Mouse (Mus musculus): ENCODE measurements around the gene Clasp1. TPM values are rescaled to one million over a fixed set of nuclear protein-coding genes. Genes with fewer than 3 reads are reported as not detected.

Clasp1 gene
- total RNA-seq (2017) = 56.7 and 66.0 TPM in 2 replicates

DNA sequence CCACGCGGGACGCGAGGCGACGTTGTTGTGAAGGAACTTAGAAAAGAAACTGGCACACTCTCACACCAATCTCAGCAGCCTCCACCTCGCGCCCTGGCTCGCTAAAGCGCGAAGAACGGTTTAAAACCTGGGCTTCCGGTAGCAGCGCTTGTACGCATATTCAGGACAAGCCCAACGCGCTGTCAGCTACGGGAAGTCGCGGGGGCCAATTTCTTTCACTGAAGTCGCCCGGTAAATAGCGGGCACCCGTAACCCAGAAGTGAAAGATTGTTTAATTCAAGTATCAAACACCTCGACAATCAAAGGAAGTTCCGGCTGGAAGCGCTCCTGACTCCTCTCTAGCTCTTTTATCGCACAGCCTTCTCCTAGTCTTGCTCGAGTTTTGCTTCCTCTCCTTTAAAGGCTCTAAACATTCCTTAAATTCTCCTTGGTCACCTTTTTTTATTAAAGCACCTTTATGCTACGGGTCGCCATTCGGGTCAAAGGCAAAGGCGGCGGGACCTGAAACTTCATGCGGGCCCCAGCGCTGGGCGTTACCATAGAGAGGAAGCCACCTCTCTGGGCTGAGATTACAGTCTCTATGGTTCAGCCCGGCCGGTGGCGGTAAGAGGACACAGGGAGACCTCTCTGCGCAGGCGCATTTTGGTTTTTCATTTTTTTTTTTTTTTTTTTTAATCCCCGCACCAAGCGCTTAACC is at the start of gene Clasp1:
Gene Clasp1, plus strand, starts transcription at position 302 of the 697 bp plus-strand sequence.
- peak; percentile 93 to 94 for ATAC-seq (replicated peaks in 1 of 2; ENCODE audit: insufficient read depth in 1 of 2, low FRiP score in 2 of 2, low TSS enrichment in 1 of 2, low read depth in 1 of 2, poor library complexity in 2 of 2, severe bottlenecking in 2 of 2)

DNA sequence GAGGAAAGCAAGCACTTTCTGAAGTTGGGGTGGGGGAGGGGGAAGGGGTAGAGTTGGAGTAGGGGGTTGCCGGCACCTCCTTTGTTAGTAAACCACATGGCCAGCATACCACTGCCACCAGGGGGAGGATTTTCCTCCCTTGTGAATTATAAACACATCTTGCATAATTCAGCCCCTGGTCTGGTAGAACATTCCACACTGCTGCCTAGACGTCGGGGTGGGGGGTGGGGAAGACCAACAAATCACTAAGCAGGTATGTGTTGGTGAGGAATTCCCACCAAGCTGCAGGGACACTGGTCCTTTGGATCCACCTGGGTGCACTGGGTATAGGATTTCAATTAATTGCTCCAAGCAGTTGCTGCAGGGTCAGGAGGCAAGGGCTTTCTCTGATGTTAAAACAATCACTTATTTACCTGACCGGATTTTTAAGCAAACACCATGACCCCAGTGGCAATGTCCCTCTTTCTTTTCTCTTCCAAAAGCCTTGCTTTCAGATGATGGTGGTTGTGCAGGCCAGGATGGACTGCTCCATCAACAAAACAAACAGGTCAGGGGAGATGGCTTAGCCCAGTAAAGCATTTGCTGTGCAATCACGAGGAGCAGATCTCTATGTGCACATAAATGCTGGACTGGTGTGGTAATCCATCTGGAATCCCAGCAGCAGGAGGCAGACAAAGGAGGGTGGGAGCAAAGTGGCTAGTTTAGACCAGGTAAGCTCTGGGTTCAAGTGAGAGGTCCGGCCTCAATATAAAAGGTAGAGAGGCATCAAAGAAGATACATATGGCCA is 45.0 kb upstream of the Clasp1 start:
- ATAC-seq (replicated peaks in 1 of 2; ENCODE audit: insufficient read depth in 1 of 2, low FRiP score in 2 of 2, low TSS enrichment in 1 of 2, low read depth in 1 of 2, poor library complexity in 2 of 2, severe bottlenecking in 2 of 2) = no peak

DNA sequence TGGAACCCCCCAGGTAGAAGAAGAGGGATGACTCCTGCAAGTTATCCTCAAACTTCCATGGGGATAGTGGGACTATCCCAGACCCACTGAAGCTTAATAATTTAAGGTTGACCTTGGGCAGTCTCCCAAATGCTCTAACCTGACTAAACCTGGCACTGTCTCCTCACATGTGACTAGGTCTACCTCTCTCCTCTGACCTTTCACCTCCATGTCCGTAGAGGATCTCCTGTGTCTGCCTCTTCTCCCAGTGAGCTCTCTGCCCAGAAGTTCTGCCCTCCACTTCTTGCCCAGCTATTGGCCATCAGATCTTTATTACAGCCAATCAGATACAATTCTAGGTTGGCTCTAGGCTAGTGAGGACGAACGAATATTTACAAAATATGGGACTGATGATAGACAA is 38.9 kb upstream of the Clasp1 start:
- no peak for ATAC-seq (replicated peaks in 1 of 2; ENCODE audit: insufficient read depth in 1 of 2, low FRiP score in 2 of 2, low TSS enrichment in 1 of 2, low read depth in 1 of 2, poor library complexity in 2 of 2, severe bottlenecking in 2 of 2)

DNA sequence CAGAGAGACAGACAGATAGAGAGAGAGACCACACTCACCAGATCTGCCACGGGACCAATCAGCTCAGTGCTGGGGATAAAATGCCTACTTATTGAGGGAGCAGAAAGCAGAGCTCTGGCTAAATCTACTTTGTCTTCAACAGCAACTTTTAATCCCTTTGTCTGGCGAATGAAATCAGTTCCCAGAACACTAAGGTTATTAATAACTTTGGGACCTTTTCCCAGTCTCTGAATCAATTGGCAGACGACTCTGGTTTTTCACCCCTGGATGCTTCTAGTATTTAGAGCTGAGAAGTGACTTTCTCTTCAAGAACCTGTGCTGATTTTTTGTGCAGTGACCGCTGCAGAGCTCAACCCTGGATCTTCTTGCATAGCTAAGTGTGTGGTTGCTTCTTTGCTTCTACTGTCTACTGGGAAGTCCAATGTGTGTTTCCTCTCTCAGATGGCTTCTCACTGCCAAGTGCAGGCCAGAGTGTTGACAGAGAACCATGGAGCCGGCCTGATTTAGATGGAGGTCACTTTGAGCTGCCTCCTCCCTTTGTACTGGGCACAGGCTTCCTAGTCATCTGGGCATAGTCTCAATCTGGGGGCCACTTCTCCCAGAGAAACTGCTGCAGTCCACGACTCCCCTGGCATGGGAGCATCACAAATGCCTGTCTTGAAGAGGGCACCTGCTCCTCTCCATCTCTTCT is 29.6 kb upstream of the Clasp1 start:
- ATAC-seq (replicated peaks in 1 of 2; ENCODE audit: insufficient read depth in 1 of 2, low FRiP score in 2 of 2, low TSS enrichment in 1 of 2, low read depth in 1 of 2, poor library complexity in 2 of 2, severe bottlenecking in 2 of 2) = no peak

DNA sequence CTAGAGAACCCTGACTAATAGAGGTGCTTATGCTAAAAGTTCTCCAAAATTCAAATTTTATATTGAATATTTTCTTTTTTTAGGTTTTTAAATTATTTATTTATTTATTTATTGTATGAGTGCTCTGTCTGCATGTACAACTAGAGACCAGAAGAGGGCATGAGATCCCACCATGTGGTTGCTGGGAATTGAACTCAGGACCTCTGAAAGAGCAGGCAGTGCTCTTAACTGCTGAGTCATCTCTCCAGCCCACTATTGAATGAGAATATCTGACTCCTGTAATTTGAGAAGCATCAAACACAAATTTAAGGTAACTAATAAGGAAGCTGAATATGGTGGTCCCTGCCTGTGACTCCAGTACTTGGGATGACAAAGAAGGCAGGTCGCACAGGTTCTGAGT is 20.9 kb upstream of the Clasp1 start:
- ATAC-seq (replicated peaks in 1 of 2; ENCODE audit: insufficient read depth in 1 of 2, low FRiP score in 2 of 2, low TSS enrichment in 1 of 2, low read depth in 1 of 2, poor library complexity in 2 of 2, severe bottlenecking in 2 of 2) = peak; percentile 29 to 32; a peak in 1 of 4 replicates

DNA sequence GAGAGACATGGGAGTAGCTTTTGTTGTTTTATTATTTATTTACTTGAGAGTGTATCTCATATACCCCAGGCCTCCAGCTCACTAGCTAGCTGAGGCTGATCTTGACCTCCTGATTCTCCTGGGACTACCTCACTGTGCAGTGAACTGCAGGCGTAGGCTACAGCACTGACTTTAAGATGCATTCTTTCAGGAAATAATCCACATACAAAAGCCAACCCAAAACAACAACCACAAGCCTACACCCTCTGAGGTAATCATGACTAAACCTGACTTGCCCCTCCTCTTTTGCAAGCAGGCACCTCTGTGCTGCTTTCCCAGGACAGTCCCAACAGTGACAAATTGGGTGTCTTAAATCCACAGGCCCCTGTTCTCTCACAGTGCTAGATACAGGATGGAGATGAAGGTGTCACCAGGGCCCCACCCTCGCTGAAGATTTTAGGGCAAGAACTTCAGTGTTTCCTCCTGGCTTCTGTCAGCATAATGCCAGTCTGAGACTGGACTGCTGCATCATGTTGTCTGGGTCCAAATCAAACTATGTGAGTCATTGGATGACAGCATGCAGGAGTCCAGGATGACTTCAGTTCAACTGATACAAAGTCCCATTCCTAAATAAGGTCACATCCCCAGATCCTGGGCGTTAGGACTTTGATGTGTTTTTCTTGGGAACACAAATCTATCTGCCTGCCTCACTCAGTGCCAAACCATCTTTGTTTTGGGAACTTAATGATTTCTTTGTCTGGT is 20.0 kb upstream of the Clasp1 start:
- ATAC-seq (replicated peaks in 1 of 2; ENCODE audit: insufficient read depth in 1 of 2, low FRiP score in 2 of 2, low TSS enrichment in 1 of 2, low read depth in 1 of 2, poor library complexity in 2 of 2, severe bottlenecking in 2 of 2) = no peak

DNA sequence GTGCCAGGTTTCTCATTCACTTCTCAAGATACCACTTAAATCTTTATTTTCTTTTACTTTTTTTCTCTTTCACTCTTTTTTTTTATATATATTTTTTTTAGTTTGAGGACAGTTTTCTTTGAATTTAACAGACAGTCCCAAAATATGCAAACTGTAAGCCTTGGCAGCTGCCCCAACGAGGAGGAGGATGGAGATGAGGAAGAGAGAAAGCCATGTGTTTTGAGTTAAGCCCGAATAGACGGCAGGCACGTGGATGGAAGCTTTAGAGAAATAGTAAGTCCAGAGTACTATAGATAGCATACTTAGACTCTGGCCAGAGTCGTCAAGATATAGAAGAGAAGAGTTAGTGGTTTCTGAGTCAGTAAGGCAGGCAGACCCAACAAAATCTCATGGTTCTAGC is 11.1 kb upstream of the Clasp1 start:
- no peak for ATAC-seq (replicated peaks in 1 of 2; ENCODE audit: insufficient read depth in 1 of 2, low FRiP score in 2 of 2, low TSS enrichment in 1 of 2, low read depth in 1 of 2, poor library complexity in 2 of 2, severe bottlenecking in 2 of 2)

DNA sequence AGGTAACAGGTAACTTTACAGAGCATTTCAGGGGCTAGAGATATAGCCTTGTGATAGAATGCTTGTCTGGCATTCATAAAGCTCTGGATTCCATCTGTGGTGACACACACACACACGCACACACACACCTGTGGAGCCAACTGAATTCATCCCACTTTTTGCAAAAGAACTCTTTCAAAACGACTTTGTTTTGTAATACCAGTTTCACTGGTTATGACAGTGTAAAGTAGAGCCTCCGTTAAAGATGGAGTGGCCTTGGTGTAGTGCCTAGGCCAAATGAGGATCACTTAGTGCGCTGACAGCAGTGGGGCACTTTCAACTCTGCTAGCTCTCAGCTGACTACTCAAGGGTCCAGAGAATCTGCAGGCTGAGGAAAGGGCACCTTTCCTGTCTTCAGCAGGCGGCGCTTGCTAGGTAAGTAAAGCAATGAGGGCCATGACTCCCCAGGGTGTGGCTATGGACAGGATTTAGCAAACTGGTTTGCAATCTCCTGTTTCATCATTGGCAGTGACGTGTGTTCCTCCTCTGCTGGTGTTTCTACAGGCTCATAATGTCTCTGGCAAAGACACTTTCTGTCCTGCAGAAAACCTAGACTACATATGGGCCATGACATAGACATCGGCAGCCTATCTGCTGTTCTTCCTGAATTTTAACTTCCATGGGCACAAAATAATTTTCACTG is 8.6 kb upstream of the Clasp1 start:
- peak; percentile 65 to 90; a peak in 3 of 4 replicates for ATAC-seq (replicated peaks in 1 of 2; ENCODE audit: insufficient read depth in 1 of 2, low FRiP score in 2 of 2, low TSS enrichment in 1 of 2, low read depth in 1 of 2, poor library complexity in 2 of 2, severe bottlenecking in 2 of 2)

DNA sequence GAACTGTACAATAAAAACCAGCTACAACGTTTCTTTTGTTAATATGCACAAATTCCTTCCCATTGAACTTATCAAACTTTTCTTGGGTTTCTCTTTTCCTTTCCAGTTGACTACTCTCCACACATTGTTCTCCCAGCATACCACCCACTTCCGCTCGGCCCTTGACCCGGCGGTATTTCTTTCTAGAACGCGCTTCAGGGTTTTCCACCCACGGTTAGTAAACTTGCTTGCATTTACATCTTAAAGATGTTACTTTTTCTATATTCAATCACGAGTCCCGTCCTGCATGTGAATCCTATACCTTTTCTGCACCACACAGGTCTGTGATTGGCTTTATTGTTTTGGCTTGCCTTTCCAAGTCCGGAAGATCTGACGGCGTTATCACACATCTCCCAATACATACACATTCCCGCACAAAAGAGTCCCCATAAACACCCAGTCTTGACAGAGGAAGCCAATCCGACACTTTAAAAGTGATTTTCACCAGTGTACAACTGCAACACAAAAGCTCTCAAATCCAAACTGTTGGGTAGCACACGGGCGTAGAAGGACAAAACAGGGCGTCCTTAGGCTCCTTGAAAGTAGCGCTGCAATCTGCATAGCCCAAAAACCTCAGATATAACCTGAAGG is 616 bp upstream of the Clasp1 start:
- peak; percentile 2 to 50; a peak in 3 of 4 replicates for ATAC-seq (replicated peaks in 1 of 2; ENCODE audit: insufficient read depth in 1 of 2, low FRiP score in 2 of 2, low TSS enrichment in 1 of 2, low read depth in 1 of 2, poor library complexity in 2 of 2, severe bottlenecking in 2 of 2)

DNA sequence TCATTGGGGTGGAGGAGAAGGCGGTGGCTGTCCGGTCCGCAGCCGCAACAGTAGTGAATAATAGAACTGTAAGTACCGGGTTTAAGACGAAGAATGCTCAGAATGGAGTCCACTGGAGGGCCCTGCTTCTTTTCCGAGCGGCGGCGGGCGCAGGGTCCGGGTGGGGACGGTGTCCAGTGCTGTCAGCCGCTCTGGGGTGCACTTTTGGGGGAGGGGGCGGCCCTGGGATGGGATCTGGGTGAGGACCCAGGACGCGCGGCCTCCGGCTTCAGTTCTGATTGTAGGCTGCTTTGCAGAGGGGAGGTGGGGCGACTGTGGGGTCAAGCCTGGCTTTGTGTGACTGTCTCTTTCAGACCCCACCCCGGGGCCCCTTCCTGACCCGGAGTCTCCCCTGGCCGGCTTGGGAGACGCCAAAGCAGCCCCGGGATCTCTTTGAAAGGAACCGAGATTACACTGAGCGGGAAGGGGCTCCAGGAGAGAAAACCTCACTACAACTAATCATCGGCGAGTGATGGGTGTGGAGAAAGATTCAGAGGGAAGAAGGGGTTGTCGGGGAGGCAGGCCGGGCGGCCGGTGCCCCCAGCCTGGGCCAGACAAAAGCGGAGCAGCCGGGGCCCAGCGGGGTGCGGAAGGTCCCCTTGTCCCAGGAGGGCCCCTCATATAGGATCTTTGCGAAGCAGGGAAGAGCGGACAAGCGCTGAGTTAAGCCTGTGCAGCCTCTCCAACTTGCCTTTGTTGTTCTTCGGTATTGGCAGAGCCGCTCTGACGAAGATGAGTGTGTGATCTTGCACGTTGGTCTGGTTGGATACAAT is 802 bp downstream of the Clasp1 start:
- ATAC-seq (replicated peaks in 1 of 2; ENCODE audit: insufficient read depth in 1 of 2, low FRiP score in 2 of 2, low TSS enrichment in 1 of 2, low read depth in 1 of 2, poor library complexity in 2 of 2, severe bottlenecking in 2 of 2) = peak in 1 of 2 experiments; percentile 18; a peak in 3 of 4 replicates

DNA sequence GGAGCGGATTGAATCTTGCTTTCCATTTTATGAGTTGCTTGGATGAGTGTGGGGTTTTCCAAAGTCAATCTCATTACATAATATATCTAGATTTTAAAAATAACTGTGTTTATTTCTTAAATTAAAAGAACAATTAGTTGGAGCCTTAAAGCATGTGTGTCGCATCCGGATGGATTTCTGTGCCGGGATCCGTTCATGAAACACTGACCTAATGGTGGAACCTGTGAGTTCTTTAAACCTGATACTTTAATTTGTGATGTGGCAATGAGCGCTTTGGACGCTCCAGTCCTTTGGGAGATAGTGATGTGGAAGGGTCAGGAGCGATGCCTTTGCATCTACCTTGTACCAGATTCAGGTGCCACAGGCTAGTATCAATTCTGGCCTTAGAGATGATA is 1.4 kb downstream of the Clasp1 start:
- no peak for ATAC-seq (replicated peaks in 1 of 2; ENCODE audit: insufficient read depth in 1 of 2, low FRiP score in 2 of 2, low TSS enrichment in 1 of 2, low read depth in 1 of 2, poor library complexity in 2 of 2, severe bottlenecking in 2 of 2)

DNA sequence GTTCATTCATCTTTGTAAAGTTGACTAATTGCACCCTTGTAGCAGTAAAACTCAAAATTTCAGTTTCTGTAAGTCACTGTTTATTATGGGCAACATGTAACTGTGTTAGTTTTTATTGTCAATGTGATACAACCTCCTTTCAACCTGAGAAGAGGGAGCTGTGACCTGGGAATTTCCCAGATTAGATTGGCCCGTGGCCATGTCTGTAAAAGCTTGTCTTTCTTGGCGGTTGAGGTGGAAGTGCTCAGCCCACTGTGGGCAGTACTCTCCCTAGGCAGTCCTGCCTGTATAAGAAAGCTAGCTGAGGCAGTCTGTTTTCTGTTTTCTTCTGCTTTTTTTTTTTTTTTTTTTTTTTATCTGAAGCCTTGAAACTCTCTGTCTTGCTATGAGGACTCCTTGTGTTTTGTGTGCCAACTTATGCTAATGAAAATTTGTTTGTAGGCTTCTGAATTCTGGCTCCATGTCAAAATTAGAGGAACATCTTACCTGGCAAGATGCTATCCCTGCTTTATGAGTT is 2.1 kb downstream of the Clasp1 start:
- ATAC-seq (replicated peaks in 1 of 2; ENCODE audit: insufficient read depth in 1 of 2, low FRiP score in 2 of 2, low TSS enrichment in 1 of 2, low read depth in 1 of 2, poor library complexity in 2 of 2, severe bottlenecking in 2 of 2) = no peak

DNA sequence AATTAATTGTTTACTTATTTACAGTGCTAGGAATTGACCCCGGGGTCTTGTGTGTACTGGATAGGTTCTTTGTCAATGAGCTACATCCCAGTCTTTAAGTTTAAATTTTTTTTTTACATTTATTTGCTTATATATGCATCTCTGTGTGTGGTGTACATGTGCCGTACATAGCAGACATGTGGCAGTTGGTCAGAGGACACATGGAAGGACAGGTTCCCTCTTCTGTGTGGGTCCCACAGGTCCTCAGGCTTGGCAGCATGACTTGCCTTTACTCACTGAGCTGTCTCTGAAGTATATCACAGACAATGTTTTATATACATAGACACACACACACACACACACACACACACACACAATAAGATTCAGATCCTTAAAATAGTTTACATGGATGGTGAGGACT is 3.4 kb downstream of the Clasp1 start:
- ATAC-seq (replicated peaks in 1 of 2; ENCODE audit: insufficient read depth in 1 of 2, low FRiP score in 2 of 2, low TSS enrichment in 1 of 2, low read depth in 1 of 2, poor library complexity in 2 of 2, severe bottlenecking in 2 of 2) = no peak

DNA sequence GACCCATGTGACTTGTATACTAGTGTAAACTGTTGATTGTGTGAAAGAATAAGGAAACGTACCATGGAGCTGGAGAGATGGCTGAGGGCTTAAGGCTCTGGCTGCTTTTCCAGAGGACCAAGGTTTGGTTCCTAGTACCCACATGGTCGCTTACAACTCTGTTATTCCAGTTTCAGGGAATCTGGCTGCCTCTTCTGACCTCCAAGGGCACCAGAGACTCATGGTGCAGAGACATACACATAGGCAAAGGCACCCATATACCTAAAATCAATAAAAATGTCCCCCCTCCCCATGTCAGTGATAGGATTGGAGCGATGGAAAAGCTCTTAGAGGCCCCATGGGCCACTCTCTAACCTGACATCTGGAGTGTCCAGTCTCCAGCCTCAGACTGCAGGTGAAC is 5.1 kb downstream of the Clasp1 start:
- ATAC-seq (replicated peaks in 1 of 2; ENCODE audit: insufficient read depth in 1 of 2, low FRiP score in 2 of 2, low TSS enrichment in 1 of 2, low read depth in 1 of 2, poor library complexity in 2 of 2, severe bottlenecking in 2 of 2) = no peak

DNA sequence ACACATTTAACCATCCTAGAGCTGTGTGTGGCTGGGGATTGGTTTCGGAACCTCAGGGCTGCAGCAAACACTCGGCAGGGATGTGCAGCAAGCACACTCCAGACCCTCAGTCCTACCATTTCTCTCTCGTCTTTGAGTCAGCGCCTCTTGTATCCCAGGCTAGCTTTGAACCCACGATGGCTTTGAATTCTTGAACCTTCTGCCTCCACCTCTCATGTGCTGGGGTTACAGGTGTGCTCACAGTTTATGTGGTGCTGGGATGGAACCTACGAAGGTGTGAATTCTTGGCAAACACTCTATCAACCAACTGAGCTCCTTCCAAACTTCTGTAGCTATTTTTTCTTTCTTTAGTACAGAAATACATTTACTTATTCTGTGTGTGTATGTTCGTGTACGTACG is 9.0 kb downstream of the Clasp1 start:
- ATAC-seq (replicated peaks in 1 of 2; ENCODE audit: insufficient read depth in 1 of 2, low FRiP score in 2 of 2, low TSS enrichment in 1 of 2, low read depth in 1 of 2, poor library complexity in 2 of 2, severe bottlenecking in 2 of 2) = no peak

DNA sequence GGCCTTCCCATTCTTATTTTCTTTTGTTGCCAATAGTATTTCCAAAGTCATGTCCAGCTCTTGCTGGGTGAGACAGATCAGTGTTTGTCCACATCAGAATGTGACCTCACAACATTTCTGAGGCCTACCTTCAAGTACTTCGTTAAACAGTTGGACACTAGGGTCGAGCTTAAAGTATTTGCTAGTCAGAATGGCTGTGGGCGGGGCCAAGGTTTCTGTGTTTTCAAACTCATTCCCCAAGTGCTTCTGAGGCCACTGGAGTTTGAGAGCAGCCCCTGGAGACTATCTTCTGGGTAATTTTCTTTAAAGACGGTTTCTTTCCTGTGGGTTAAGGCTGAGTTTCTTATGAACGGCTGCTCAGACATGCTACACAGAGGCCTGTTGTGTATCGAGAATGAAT is 9.7 kb downstream of the Clasp1 start:
- ATAC-seq (replicated peaks in 1 of 2; ENCODE audit: insufficient read depth in 1 of 2, low FRiP score in 2 of 2, low TSS enrichment in 1 of 2, low read depth in 1 of 2, poor library complexity in 2 of 2, severe bottlenecking in 2 of 2) = no peak
